Mouse (Mus musculus): ENCODE data around the gene Atp6v0e. TPM values are rescaled to one million over a fixed set of nuclear protein-coding genes. Genes with fewer than 3 reads are reported as not detected.

Atp6v0e gene
- total RNA-seq, 2 experiments from 2014 or later = 31.3 to 34.7 TPM

Other genes starting within 250 kb of the Atp6v0e start
- 100 to 1,000 TPM; 118 to 135 TPM for gene Neurl1b, start 248.4 kb upstream of the Atp6v0e start, total RNA-seq (2021)
- 100 to 1,000 TPM; 170 to 171 TPM for gene Ergic1, start 101.7 kb upstream of the Atp6v0e start, total RNA-seq (2021)
- gene Dusp1, start 101.1 kb upstream of the Atp6v0e start, total RNA-seq (2021) = 10 to 100 TPM; 23.2 TPM
- gene Crebrf, start 52.4 kb downstream of the Atp6v0e start, total RNA-seq (2021) = 10 to 100 TPM; 26.4 to 30.1 TPM
- 10 to 100 TPM; 34.2 to 38.4 TPM for gene Bnip1, start 117.8 kb downstream of the Atp6v0e start, total RNA-seq (2021)
- not detected for gene Nkx2-5, start 181.8 kb downstream of the Atp6v0e start, total RNA-seq (2021)